Mouse (Mus musculus) splenic B cell, adult 2 months (primary cell): ENCODE measurements around the gene Thap11.

Experiments
- DNase-seq: peaks from one replicate; pipeline ENCODE4 v3.0.0-alpha.2; 2011; ENCODE audit warnings: low read depth, low spot score
- H3K27me3 ChIP-seq: 2 replicates; pipeline ENCODE4 v1.6.1; 2012; ENCODE audit warnings: mild to moderate bottlenecking, low read length, moderate library complexity, mixed read lengths; ENCODE audit not compliant: control insufficient read depth, poor library complexity, insufficient read depth, severe bottlenecking
- H3K36me3 ChIP-seq: 2 replicates; pipeline ENCODE4 v1.6.1; 2012; ENCODE audit warnings: mild to moderate bottlenecking, low read length, moderate library complexity, mixed read lengths; ENCODE audit not compliant: control insufficient read depth, poor library complexity, insufficient read depth, severe bottlenecking

Gene Thap11

DNA sequence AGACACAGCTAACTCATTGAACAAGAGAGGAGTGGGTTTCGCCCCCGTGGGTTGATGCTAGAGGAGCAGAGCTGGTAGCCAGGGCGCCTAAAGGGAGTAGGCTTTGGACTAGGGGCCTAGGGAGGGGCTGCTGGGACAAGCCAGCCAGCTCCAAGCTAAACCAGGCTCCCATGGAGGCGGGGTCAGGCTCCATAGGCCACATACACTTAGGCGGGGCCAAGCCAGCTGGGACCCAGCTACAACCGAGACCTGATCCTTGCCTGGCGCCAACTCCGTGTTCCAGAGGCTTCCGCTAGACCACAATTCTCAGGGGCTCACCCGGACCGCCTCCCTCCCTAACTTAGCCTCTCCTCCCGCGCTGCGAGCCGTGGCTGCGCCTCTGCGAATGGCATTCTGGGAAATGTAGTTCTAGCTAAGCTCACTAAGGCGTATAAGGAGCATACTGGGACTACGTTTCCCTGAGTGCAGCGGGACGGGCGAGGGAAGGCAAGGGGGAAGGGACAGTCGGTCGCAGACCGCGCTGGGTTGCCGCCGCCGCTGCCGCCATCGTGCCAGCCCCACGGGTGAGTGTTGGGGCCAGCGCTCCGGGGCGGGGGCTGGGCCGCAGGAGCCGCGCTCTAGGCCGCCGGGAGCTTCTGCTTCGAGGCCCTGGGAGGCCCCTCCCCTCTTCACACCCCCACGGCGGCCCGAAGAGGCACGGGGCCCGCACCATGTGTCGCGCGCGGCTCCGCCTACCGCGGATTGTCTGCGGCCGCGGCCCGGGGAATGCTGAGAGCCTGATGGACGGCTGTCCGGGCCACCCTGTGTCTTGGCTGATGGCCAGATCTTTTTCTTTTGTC lies 5.4 kb downstream of the Thap11 start, which contains the start of gene Nutf2:
TSS of gene Nutf2 (plus strand) at position 438 of the 839 bp plus-strand sequence.
- H3K27me3 ChIP-seq = no peaks in the 10 kb centered on the region
- peak; percentile 93 for DNase-seq
- no peaks in the 10 kb centered on the region for H3K36me3 ChIP-seq

DNA sequence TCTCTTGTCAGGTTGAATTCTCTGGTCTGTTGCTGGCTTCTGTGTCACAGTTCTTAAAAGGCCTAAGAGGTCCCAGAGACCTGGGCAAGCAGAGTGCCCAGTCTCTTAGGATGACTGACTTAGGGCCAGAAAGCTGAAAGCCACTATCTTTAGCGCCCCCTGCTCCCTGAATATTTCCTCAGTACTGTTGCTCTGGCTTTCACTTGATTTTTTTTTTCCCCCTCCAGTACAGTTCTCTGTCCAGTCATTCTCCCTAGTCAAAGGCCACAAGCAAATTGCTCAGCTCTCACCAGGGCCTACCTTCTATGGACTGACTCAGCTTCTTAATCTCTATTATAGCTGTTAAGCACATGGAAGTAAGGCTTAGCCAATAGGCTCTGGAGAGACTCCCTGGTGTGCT lies 7.0 kb downstream of the Thap11 start:
- no peaks in the 10 kb centered on the region for H3K36me3 ChIP-seq
- no peaks in the 10 kb centered on the region for H3K27me3 ChIP-seq
- DNase-seq = peak; percentile 40

DNA sequence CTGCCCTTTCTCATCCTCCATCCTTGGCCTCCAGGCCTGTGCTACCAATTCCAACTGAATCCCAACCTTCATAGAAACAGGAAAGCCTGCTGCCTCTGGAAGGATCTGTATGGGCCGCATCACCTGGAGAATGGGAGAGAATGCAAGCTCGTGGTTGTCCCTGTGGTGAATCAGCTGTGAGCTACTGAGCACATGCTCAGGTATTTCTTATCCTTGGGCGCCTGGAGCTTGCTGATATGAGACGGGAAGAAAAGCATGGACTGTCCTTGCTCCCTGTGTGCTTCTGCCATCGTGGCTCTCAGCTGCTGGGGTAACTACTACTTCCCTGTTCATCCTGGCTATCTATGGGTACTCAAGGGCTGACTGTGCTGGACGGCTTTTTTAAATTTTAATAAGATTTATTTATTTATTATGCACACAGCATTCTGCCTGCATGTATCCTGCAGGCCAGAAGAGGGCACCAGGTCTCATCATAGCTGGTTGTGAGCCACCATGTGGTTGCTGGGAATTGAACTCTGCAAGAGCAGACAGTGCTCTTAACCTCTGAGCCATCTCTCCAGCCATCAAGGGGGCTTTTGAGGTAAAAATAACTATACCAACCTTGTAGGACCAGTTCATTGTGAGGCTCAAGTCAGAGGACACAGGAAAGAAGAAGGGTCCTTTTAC lies 11.6 kb downstream of the Thap11 start:
- H3K27me3 ChIP-seq = no peaks in the 10 kb centered on the region
- peak; percentile 37 for DNase-seq

DNA sequence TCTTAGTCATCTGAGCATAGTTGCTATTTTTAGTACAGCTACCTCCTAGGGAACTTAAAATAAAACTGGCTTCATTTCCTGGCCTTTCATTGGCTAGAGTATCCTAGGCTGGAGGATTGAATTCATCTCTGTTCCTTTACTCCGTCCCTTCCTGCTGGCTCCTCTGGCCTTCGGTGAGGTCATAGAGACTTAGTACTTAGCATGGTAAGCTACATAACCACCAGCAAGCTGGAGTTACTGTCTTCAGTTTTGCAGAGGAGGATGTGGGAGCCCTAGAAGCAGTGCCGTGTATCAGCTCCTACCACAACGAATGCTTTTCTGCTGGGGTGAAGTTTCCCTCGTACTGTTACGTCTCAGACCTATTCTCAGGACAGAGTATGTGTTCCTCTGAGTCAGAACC lies 19.4 kb downstream of the Thap11 start:
- Histone ChIP-seq H3K27me3 (no peaks in the 10 kb centered on the region), H3K36me3 (peaks cover 13% of the 10 kb centered on the region)
- DNase-seq = no peak

More for the DNA sequence above, 11.6 kb downstream of the Thap11 start:
- no peaks in the 10 kb centered on the region for H3K36me3 ChIP-seq

DNA sequence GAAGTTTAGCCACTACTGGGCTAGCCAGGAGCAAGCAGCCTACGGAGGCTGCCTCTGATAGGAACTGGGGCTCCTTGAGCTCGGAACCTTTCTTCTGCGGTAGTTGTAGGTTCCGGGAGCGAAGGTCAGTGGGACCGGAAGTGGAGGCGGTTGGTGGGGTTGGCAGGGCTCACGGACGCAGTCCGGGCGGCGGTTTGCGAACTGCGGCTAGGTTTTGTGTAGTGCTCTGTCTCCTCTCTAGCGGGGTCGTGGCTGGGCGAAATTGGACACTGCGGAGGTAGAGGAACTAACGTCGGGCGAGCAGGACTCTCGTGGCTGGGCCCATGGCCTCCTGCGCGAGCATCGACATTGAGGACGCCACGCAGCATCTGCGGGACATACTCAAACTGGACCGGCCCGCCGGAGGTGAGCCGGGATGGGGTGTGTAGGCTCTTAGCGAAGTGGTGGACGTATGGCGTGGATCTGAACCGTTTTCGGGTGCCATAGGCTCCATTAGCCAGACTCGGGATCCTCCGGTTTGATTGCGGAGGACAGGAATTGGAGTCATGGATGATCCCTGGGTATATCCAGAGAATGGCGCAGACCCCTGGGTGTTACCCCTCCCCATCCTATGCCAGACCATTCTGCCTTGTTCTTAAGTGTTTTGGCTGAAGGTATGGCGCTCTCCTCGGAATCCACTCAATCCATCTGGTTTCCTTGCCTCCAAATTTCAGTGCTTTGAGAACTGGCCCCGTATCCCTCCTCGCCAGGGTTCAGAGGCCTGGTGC lies 26.0 kb downstream of the Thap11 start, which contains the start of gene Edc4:
TSS of gene Edc4 (plus strand) at position 128 of the 767 bp plus-strand sequence.
- H3K36me3 ChIP-seq = peaks cover 7% of the 10 kb centered on the region
- DNase-seq = peak; percentile 89

DNA sequence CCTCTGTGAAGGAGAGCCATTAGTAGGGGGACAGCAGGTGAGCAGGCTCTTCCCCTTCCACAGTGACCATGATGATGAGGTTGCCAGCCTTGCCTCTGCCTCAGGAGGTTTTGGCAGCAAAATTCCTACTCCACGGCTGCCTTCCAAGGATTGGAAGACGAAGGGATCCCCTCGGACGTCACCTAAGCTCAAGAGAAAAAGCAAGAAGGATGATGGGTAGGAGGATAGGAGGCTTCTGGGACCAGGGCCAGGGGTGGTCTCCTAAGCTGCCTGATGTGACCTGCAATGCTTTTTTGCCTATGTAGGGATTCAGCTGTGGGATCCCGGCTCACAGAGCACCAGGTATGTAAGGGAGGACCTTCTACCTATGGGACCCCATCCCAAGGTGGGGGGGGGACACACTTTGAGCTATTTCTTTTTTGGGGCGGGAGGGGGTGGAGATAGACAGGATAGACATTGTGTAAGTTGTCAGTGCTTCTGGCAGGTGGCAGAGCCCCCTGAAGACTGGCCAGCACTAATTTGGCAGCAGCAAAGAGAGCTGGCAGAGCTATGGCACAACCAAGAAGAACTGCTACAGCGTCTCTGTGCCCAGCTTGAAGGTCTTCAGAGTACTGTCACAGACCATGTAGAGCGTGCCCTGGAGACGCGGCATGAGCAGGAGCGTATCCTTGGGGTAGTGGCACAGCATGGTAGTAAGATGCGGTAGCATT lies 35.0 kb downstream of the Thap11 start:
- Histone ChIP-seq H3K36me3 (peaks cover 10% of the 10 kb centered on the region), H3K27me3 (no peaks in the 10 kb centered on the region)
- no peak for DNase-seq

More for the DNA sequence above, 26.0 kb downstream of the Thap11 start, which contains the start of gene Edc4:
- H3K27me3 ChIP-seq = no peaks in the 10 kb centered on the region

DNA sequence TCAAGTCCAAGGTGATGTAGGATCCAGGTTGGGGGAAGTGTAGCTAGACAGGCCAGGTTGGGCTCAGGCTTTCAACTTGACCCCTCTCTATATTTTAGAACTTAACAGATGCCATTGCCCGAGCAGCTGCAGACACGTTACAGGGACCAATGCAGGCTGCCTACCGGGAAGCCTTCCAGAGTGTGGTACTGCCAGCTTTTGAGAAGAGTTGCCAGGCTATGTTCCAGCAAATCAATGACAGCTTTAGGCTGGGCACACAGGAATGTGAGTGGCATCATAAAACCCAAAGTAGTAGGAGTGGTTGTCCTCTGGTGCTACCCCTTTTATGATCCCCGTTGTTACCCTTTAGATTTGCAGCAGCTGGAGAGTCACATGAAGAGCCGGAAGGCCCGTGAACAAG lies 35.9 kb downstream of the Thap11 start:
- Histone ChIP-seq H3K27me3 (no peaks in the 10 kb centered on the region), H3K36me3 (peaks cover 10% of the 10 kb centered on the region)
- DNase-seq = no peak

DNA sequence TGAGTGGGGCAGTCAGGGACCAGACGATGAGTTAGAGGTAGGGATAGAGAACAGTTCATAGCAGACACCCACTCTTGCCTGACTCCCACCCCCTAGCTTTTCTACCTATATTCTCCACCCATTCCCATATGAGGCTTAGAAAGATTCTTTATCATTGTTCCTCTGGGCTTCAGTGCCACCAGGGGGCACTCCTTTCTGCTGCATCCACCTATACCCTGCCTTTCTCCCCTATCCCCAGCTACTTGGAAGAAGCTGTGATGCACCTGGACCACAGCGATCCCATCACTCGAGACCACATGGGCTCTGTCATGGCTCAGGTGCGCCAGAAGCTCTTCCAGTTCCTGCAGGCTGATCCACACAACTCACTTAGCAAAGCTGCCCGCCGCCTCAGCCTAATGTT lies 37.5 kb downstream of the Thap11 start:
- peak; percentile 54 for DNase-seq
- Histone ChIP-seq H3K27me3 (no peaks in the 10 kb centered on the region), H3K36me3 (peaks cover 7% of the 10 kb centered on the region)

DNA sequence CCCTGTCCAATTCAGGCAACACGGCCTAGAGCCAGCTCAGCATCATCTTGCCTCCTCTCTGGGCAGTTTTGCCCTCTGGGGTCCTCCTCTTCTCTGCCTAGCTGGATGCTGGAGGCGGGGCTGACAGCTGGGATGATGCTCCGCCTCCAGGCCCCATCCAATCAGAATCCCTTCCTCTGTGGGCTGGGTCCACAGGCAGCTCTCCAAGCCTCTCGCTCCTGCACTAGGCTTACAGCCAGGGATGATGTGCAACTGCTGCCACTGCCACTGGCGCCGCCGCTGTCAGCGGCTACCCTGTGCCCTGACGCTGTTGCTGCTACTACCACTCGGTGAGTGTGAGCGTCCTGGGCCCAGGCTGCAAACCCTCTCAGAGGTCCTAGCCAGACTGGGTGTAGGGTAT lies 38.4 kb downstream of the Thap11 start, which contains the start of gene Nrn1l:
TSS of gene Nrn1l (plus strand) at position 229 of the 400 bp plus-strand sequence.
- H3K27me3 ChIP-seq = no peaks in the 10 kb centered on the region
- peaks cover 6% of the 10 kb centered on the region for H3K36me3 ChIP-seq
- DNase-seq = no peak

DNA sequence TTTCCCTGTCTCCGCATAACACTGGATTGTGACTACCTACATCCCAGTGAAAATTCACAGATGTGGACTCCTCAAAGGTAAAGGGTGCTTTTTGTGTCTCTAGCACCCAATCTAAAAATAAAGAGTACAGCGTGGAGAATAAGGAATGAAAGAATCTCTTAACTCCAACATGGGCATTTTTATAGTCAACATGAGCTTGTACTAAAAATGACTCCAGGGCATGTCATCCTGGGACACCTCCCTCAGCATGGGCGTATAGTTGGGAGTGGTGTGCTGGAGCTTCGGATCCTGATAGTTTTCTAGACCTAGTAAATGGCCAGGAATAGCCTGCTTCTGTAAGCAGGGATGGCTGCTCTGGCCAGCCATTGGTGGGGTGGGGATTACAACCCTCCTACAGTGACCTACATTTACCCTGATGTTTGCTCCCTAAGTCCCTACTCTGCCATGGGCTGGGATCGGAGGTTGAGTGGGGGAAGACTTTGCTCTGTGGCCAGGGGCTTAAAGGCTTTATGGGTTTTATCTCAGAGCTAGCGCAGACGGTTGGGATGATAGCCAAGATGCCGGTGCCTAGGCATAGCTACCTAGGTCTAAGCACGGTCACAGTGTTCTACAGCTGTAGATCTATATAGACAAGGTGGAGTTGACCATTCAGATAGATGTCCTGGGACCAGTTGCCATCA lies 43.0 kb downstream of the Thap11 start:
- H3K27me3 ChIP-seq = no peaks in the 10 kb centered on the region
- H3K36me3 ChIP-seq = peaks cover 2% of the 10 kb centered on the region
- no peak for DNase-seq

DNA sequence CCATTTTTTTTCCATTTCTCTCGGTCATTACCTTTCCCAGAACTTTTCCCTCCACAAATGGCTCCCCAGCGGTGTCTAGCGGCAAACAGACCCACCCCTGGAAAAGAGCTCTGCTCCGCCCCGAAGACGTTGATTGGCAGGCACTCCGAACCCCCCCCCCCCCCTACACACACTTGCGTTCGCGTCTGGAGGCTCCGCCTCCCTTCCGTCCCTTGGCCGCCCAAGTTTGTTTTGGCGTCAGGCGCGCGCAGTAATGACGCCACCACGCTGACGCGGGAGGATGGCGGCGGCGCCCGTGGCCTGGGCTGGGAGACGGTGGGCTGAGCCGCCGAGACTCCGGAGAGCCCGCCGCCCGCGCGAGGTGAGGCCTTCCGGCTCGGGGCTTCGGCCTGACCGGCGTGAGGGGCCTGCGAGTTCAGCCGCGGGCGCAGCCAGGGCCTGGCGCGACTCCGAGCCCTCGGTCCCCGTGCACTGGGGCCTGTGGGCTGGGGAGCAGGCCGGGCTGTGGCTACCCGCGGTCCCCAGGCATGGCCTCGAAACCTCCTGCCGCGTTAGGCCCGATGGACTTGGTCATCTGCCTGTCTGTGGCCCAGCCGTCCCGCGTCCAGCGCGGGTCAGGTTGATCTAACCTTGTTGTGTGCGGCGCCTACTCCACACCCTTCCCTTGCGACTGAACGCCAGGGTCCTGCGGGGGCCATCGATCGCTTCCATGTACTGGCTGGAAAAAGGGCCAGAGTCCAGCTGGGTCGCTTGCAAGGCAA lies 45.4 kb downstream of the Thap11 start, which contains the start of gene Pskh1:
TSS of gene Pskh1 (plus strand) at position 262 of the 761 bp plus-strand sequence.
- Histone ChIP-seq H3K36me3 (no peaks in the 10 kb centered on the region), H3K27me3 (no peaks in the 10 kb centered on the region)
- peak; percentile 95 for DNase-seq

DNA sequence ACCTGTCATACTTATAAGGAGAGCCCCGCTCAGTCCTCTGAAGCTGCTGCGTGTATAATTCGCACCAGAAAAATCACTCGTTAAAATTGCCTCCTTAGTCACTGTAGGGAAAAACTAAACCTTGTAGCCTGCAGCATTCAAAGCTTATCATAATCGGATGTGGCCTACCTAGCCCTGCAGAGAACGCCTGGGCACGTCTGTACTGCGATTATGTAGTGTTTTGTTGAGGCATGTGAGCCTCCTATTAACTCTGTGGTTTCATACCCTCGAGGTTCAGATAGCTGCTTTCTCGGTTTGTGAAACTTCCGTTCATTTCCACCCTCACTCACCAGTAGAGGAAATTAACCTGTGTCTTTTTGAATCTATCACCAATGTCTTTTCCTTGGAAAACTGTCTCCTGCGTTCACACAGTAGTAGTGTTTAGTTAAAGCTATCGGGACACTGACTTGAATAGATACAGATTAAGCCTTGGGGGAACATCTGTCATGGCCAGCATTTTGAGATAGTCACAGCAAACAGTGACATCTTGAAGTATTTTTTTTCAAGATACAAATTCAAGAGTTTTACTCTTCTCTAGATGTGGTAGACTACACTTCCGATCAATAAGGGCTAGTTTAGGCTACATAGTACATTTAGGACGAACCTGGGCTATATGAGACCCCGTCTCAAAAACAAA lies 46.1 kb downstream of the Thap11 start:
- Histone ChIP-seq H3K27me3 (no peaks in the 10 kb centered on the region), H3K36me3 (no peaks in the 10 kb centered on the region)
- peak; percentile 43 for DNase-seq
